Mouse (Mus musculus): ENCODE measurements around the gene Asb17.

GRCm38 (mm10) chr3:153867149-153868136 lies 23.4 kb downstream of the Asb17 start:
- TF ChIP-seq POLR2A (IDR thresholded peaks at IDR 0.05; ENCODE audit: insufficient read depth, low read depth, low read length) (no peak), CTCF (IDR thresholded peaks at IDR 0.05; ENCODE audit: insufficient read depth, low read depth, low read length) (no peak)
